Mouse (Mus musculus) thymus, adult 2 months (tissue): Measurements from ENCODE around the gene Olfr639. TPM values are rescaled to one million over a fixed set of nuclear protein-coding genes. Genes with fewer than 3 reads are reported as not detected.
"Not testable (repeated sequence)": the region's sequence is repeated elsewhere in the genome, so short reads cannot be mapped to it uniquely, and the experiment has no call there.

ENCODE experiments used
- DNase-seq: peaks from one replicate; pipeline ENCODE4 v3.0.0; 2021
- H3K27ac ChIP-seq: fragments of 200-500 bp; 2 replicates; pipeline ENCODE4 v1.5.1; 2012; ENCODE audit warnings: low read length, control low read depth; ENCODE audit not compliant: control insufficient read depth, insufficient read depth
- H3K27me3 ChIP-seq: fragments of 200-500 bp; 2 replicates; pipeline ENCODE4 v1.6.1; 2012; ENCODE audit warnings: mild to moderate bottlenecking, low read length, moderate library complexity, mixed read lengths; ENCODE audit not compliant: control insufficient read depth, insufficient read depth
- H3K36me3 ChIP-seq: fragments of 200-500 bp; 2 replicates; pipeline ENCODE4 v1.6.1; 2012; ENCODE audit warnings: mild to moderate bottlenecking, low read length, moderate library complexity; ENCODE audit not compliant: control insufficient read depth, insufficient read depth
- H3K4me1 ChIP-seq: fragments of 200-500 bp; replicated peaks from 2 replicates; pipeline ENCODE4 v1.6.1; 2012; ENCODE audit warnings: low read length; ENCODE audit not compliant: control insufficient read depth, insufficient read depth
- H3K4me3 ChIP-seq: fragments of 200-500 bp; 2 replicates; pipeline ENCODE4 v1.5.1; 2012; ENCODE audit warnings: mild to moderate bottlenecking, low read length, control low read depth, moderate library complexity; ENCODE audit not compliant: control insufficient read depth, insufficient read depth
- CTCF ChIP-seq: fragments of 200-500 bp; IDR thresholded peaks from 2 replicates; pipeline ENCODE4 v1.5.1; 2012; ENCODE audit warnings: mild to moderate bottlenecking, control low read depth, low read length, moderate library complexity, borderline replicate concordance; ENCODE audit not compliant: control insufficient read depth, poor library complexity, insufficient read depth; ENCODE audit errors: extremely low read depth
- POLR2A ChIP-seq: fragments of 200-500 bp; IDR thresholded peaks from 2 replicates; pipeline ENCODE4 v1.6.1; 2012; ENCODE audit warnings: mild to moderate bottlenecking, low read length, control low read depth, moderate library complexity; ENCODE audit not compliant: control insufficient read depth, poor library complexity, insufficient read depth; ENCODE audit errors: extremely low read depth
- WGBS: fragments of 180-500 bp; shearing (Covaris S2); methylation state at CpG from one replicate; pipeline ENCODE4 v1.1.7; 2018; 5-methylcytosine and 5-hydroxymethylcytosine counted together
- polyA plus RNA-seq: library from polyadenylated mRNA; depleted of rRNA; stranded (reverse); fragments of >200 nt; gene quantifications from 2 replicates; pipeline ENCODE4 v1.2.3, GENCODE M21; 2012

The Olfr639 gene
- polyA plus RNA-seq, 1 experiment = not detected

DNA sequence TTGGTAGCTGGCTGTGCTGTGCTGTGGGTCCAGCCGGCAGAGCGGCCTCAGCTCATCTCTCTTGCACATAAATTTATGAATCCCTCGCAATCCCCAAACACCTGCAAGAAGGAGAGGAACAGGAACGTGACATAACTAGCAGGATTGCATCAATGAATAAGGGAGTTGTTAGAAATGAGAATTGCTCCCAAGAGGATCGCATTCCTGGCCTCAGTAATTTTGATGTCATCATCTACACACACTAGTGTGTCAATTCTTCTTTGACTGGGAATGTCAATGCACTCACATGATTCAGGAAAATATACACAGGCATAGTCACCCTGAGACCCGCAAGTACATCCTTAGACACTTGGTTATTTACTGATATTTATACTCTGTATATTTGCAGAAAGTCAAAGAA lies 8.4 kb upstream of the Olfr639 start, which contains the start of gene Olfr640:
Olfr640 (minus strand) TSS at position 101 of the 400 bp plus-strand sequence.
- H3K27ac ChIP-seq = no peak within 1 kb of the TSS
- TF ChIP-seq CTCF (no peak), POLR2A (no peak)
- DNase-seq = no peak
- H3K4me1 ChIP-seq = no peaks in the 10 kb centered on the region
- no peak within 1 kb of the TSS for H3K4me3 ChIP-seq
- no peaks in the 10 kb centered on the region for H3K27me3 ChIP-seq
- no peaks in the 10 kb centered on the region for H3K36me3 ChIP-seq
- 95% methylated on average over 6 of the region's 6 CpGs for WGBS

DNA sequence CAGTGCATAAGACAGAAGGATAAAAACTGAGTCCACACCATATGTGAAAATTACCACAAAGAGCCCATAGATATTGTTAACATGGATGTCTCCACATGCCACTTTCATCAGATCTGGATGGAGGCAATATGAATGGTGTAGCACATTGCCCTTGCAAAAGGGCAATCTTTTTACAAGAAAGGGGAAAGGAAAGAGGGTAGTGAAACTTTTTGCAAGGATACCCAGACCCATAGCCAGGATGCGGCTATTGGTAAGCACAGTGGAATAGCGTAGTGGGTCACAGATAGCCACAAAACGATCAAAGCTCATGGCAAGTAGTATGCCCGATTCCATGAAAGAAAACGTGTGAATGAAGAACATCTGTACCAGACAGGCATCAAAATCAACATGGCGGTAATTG lies 4.5 kb upstream of the Olfr639 start:
- H3K36me3 ChIP-seq = no peaks in the 10 kb centered on the region
- no peak overlapping the region for H3K4me3 ChIP-seq
- no peak overlapping the region for H3K27ac ChIP-seq
- no peaks in the 10 kb centered on the region for H3K4me1 ChIP-seq
- DNase-seq = no peak
- no peak for TF ChIP-seq POLR2A
- TF ChIP-seq CTCF = no peak
- WGBS = 95% methylated on average over 6 of the region's 6 CpGs
- no peaks in the 10 kb centered on the region for H3K27me3 ChIP-seq

DNA sequence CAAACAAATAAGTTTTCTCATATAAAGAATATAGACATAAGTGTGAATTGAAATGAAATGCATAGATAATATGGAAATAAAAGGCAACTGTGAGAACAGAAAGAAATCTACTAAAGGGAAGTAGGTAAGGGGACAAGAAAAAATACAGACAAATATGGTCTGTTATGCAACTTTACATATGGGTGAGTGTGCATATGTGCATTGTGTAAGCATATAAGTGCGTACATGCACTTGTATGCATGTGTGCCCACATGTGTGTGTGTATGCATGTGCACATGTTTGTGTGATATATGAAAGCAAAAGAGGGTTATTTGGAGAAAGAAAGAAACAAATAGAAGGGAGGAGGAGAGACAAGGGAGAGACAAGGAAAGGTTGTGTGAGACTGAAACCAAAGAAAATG lies 1.9 kb upstream of the Olfr639 start:
- Histone ChIP-seq H3K27ac (no peak overlapping the region), H3K36me3 (no peaks in the 10 kb centered on the region), H3K4me3 (no peak overlapping the region), H3K4me1 (no peaks in the 10 kb centered on the region), H3K27me3 (no peaks in the 10 kb centered on the region)
- WGBS = 97% methylated on average over 1 of the region's 1 CpGs
- no peak for DNase-seq
- TF ChIP-seq POLR2A = no peak
- TF ChIP-seq CTCF = no peak

DNA sequence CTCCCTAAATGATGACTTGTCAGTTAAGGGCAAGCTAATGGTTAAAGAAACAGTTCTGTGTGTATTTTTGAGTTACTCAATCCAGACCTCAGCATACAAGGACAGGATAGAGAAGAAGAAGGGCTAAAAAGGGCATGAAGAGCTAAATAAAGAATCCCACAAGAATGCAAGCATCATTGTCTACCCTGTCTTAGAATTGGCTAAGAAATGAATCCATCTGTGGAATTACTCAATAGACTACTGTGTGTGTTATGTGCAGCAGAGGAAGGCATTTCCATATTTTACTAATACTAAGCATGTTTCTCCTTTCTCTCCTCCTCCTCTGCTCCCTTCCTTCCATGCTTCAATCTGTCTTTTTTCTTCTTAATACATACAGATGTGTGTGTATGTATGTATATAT lies 18.0 kb downstream of the Olfr639 start:
- no peaks in the 10 kb centered on the region for H3K4me1 ChIP-seq
- no peak for DNase-seq
- no peaks in the 10 kb centered on the region for H3K36me3 ChIP-seq
- H3K27me3 ChIP-seq = no peaks in the 10 kb centered on the region
- no peak overlapping the region for H3K4me3 ChIP-seq
- H3K27ac ChIP-seq = no peak overlapping the region
- no peak for TF ChIP-seq POLR2A
- TF ChIP-seq CTCF = no peak

DNA sequence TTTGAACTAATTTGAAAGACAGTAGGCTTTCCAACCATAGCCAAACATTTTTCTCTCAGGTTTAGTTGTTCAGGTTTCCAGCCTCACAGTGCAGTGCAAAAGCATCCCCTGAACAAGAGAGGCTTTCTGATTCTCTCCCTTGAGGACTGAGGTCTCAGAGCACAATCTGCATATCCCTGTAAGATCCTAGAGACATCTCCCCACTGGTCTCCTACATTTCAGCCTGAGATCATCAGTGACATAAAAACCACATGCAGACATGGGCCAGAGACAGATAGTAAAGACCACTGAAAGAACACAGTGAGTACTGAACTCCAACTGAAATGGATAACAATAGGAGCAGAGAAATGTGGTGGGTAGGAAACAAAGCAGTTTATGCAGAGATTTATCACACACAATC lies 18.7 kb downstream of the Olfr639 start, which contains the start of gene Olfr638:
Olfr638 (plus strand) TSS at position 301 of the 400 bp plus-strand sequence.
- TF ChIP-seq POLR2A (no peak), CTCF (no peak)
- DNase-seq = no peak

DNA sequence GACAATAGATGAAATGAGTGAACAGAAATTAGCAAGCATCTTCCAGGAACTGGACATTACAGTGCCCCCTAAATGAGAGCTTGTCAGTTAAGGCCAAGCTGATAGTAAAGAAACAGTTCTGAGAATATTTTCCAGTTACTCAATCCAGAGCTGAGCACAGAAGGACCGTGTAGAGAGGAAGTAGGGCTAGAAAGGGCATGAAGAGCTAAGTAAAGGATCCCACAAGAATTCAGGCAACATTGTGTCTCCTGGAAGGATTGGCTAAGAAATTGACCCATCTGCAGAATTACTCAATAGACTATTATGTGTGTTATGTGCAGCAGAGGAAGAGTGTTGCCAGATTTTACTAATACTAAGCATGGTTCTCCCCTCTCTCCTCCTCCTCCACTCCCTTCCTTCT lies 45.3 kb downstream of the Olfr639 start:
- DNase-seq = no peak
- WGBS = 58% methylated on average over 1 of the region's 1 CpGs
- Histone ChIP-seq H3K27me3 (no peaks in the 10 kb centered on the region), H3K36me3 (no peaks in the 10 kb centered on the region), H3K4me1 (no peaks in the 10 kb centered on the region), H3K27ac (no peak overlapping the region), H3K4me3 (no peak overlapping the region)
- no peak for TF ChIP-seq CTCF
- TF ChIP-seq POLR2A = no peak

More for the DNA sequence above, 18.7 kb downstream of the Olfr639 start, which contains the start of gene Olfr638:
- Histone ChIP-seq H3K4me3 (no peak within 1 kb of the TSS), H3K27ac (no peak within 1 kb of the TSS), H3K4me1 (no peaks in the 10 kb centered on the region), H3K36me3 (no peaks in the 10 kb centered on the region), H3K27me3 (no peaks in the 10 kb centered on the region)

DNA sequence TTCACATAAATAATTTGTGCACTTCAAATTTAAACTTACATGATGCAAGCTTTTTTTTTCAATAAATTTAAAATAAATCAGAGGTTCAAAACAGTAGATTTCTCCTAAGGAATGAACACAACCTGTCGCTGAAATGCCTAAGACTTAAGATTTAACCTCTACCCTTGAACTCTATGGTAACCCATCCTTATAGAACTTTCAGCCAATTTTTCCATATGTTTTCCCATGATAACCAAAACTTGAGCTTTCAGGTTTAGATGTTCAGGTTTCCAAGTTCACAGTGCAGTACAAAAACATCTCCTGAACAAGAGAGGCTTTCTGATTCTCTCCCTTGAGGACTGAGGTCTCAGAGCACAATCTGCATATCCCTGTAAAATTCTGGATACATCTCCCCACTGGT lies 46.3 kb downstream of the Olfr639 start, which contains the start of gene Olfr635:
Olfr635 (plus strand) TSS at position 301 of the 400 bp plus-strand sequence.
- Histone ChIP-seq H3K27ac (no peak within 1 kb of the TSS), H3K4me3 (no peak within 1 kb of the TSS), H3K27me3 (no peaks in the 10 kb centered on the region), H3K36me3 (no peaks in the 10 kb centered on the region), H3K4me1 (no peaks in the 10 kb centered on the region)
- DNase-seq = no peak
- TF ChIP-seq POLR2A = no peak
- TF ChIP-seq CTCF = no peak
- 82% methylated on average over 1 of the region's 1 CpGs for WGBS

DNA sequence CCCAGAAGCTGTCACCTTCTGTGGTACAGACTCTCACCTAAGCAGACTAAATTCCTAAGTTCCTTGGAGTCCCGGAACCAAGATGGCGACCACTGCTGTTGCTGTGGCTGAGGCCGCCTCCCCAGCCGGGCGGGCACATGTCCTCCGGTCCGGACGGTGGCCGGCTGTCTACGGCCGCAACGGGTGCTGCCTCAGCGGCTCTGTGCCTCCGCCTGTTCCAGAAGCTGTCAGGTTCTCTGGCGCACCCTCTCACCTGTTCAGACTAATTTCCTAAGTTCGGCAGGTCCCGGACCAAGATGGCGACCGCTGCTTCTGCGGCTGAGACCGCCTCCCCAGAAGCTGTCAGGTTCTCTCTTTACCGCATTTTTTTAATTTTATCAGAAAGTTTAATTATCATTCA lies 50.2 kb downstream of the Olfr639 start:
- 98% methylated on average over 22 of the region's 22 CpGs for WGBS
- not testable (repeated sequence) for H3K4me3 ChIP-seq, H3K36me3 ChIP-seq, H3K4me1 ChIP-seq, H3K27me3 ChIP-seq, H3K27ac ChIP-seq, DNase-seq
